Mouse (Mus musculus) stomach, postnatal 0 days (tissue): Measurements from ENCODE around the gene Hax1. TPM values are rescaled to one million over a fixed set of nuclear protein-coding genes. Genes with fewer than 3 reads are reported as not detected.

Experiments used
- ATAC-seq: fragments of 200-750 bp; cut with Nextera tagmentation; 2 replicates; pipeline ENCODE4 v1.8.0; 2017; ENCODE audit not compliant: low FRiP score, low TSS enrichment
- DNase-seq: peaks from one replicate; pipeline ENCODE4 v3.0.0-alpha.2; 2016; ENCODE audit warnings: low spot score
- H3K27ac ChIP-seq: fragments of 300-500 bp; sonication (generic); replicated peaks from 2 replicates; pipeline ENCODE4 v1.5.1; 2014; ENCODE audit warnings: mild to moderate bottlenecking, control low read depth
- H3K27me3 ChIP-seq: fragments of 300-500 bp; sonication (generic); 2 replicates; pipeline ENCODE4 v1.6.1; 2014; ENCODE audit warnings: low read length; ENCODE audit not compliant: control insufficient read depth, insufficient read depth
- H3K36me3 ChIP-seq: fragments of 300-500 bp; sonication (generic); 2 replicates; pipeline ENCODE4 v1.6.1; 2014; ENCODE audit warnings: low read length, mixed read lengths; ENCODE audit not compliant: control insufficient read depth, insufficient read depth
- H3K4me1 ChIP-seq: fragments of 300-500 bp; sonication (generic); replicated peaks from 2 replicates; pipeline ENCODE4 v1.6.1; 2014; ENCODE audit warnings: antibody characterized with exemption; ENCODE audit not compliant: control insufficient read depth, insufficient read depth
- H3K4me2 ChIP-seq: fragments of 300-500 bp; sonication (generic); replicated peaks from 2 replicates; pipeline ENCODE4 v1.6.1; 2014; ENCODE audit warnings: low read depth, mild to moderate bottlenecking, control low read depth, moderate library complexity
- H3K4me3 ChIP-seq: fragments of 300-500 bp; sonication (generic); 2 replicates; pipeline ENCODE4 v1.5.1; 2014; ENCODE audit warnings: low read depth, low read length, control low read depth
- H3K9ac ChIP-seq: fragments of 300-500 bp; sonication (generic); 2 replicates; pipeline ENCODE4 v1.6.1; 2014; ENCODE audit warnings: mild to moderate bottlenecking, low read length, control low read depth, mixed read lengths
- H3K9me3 ChIP-seq: fragments of 300-500 bp; sonication (generic); 2 replicates; pipeline ENCODE4 v1.6.1; 2016; ENCODE audit warnings: low read length; ENCODE audit not compliant: control insufficient read depth
- CTCF ChIP-seq: IDR thresholded peaks from 2 replicates; pipeline ENCODE4 v1.5.1; 2016; ENCODE audit warnings: antibody characterized with exemption, low read depth, mild to moderate bottlenecking, moderate library complexity
- EP300 ChIP-seq: optimal IDR thresholded peaks from 2 replicates; pipeline ENCODE3; 2016; ENCODE audit warnings: antibody characterized with exemption
- WGBS: fragments of 180-500 bp; shearing (Covaris S2); extraction: QIAGEN DNeasy Blood & Tissue Kit; methylation state at CpG from one replicate; pipeline ENCODE4 v1.1.7; 2014; 5-methylcytosine and 5-hydroxymethylcytosine counted together
- microRNA-seq: library from miRNA; unstranded; fragments of <30 nt; microRNA quantifications from one replicate; pipeline ENCODE4, GENCODE M21; 2016
- polyA plus RNA-seq: library from polyadenylated mRNA; unstranded; fragments of >200 nt; fragmentation: Nextera tagmentation; extraction: Ambion mirVana; gene quantifications from 2 replicates; pipeline ENCODE4 v1.2.1, GENCODE M21; 2015

Gene Hax1
- polyA plus RNA-seq, 1 experiment from 2014 or later: 77.7 TPM

DNA sequence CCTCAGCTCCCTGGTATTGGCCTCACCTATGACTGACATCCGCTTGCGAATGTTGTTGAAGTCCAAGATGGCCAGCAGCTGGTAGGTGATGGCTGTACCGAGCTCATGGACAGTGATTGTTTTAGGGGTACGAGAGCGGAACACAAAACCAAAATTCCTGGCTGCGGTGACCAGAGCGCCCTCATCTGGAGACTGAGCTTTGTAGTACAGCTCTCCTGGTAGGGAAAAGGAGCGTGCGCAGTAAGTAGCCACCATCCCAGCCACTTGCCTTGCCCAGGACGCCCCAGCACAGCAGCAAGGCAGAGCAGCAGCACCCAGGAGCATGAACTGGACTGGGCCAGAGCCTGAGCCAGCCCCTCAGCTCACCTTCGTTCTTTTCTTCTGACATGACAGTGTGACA lies 50.6 kb downstream of the Hax1 start:
- no peaks in the 10 kb centered on the region for H3K27me3 ChIP-seq
- no peaks in the 10 kb centered on the region for H3K9me3 ChIP-seq
- H3K9ac ChIP-seq: no peak overlapping the region
- H3K27ac ChIP-seq: no peak overlapping the region
- H3K4me2 ChIP-seq: no peak overlapping the region
- 86% methylated on average over 11 of the region's 11 CpGs for WGBS
- H3K4me1 ChIP-seq: no peaks in the 10 kb centered on the region
- ATAC-seq (no peak), DNase-seq (no peak)
- no peak for TF ChIP-seq EP300
- TF ChIP-seq CTCF: peak; percentile 19; the same call in 1 of the 2 replicates
- peaks cover 62% of the 10 kb centered on the region for H3K36me3 ChIP-seq
- no peak overlapping the region for H3K4me3 ChIP-seq

Small RNAs within 50 kb of the gene (microRNA-seq; reads per million reads assigned to microRNA genes)
- gene Mir7669: not detected

Other genes starting within 250 kb of the Hax1 start
- gene Chrnb2, start 234.1 kb downstream of the Hax1 start, polyA plus RNA-seq: 0.68 and 0.81 TPM in 2 replicates
- gene Ube2q1, start 225.2 kb downstream of the Hax1 start, polyA plus RNA-seq: 6.4 and 6.5 TPM in 2 replicates
- gene She, start 167.4 kb downstream of the Hax1 start, polyA plus RNA-seq: 1.4 and 1.5 TPM in 2 replicates
- 4.3 and 4.5 TPM in 2 replicates for gene Il6ra, start 85.6 kb downstream of the Hax1 start, polyA plus RNA-seq
- 4.2 and 5.0 TPM in 2 replicates for gene Atp8b2, start 35.3 kb downstream of the Hax1 start, polyA plus RNA-seq
- 109 and 115 TPM in 2 replicates for gene 4933434E20Rik, start 52.9 kb upstream of the Hax1 start, polyA plus RNA-seq
- gene Ubap2l, start 53.8 kb upstream of the Hax1 start, polyA plus RNA-seq: 75.2 and 80.4 TPM in 2 replicates
- gene Tpm3, start 73.9 kb upstream of the Hax1 start, polyA plus RNA-seq: 327 TPM in 2 replicates
- gene Nup210l, start 105.4 kb upstream of the Hax1 start, polyA plus RNA-seq: 0.05 and 0.06 TPM in 2 replicates
- gene Rps27, start 214.9 kb upstream of the Hax1 start, polyA plus RNA-seq: 1,661 and 1,706 TPM in 2 replicates
- 17.8 and 18.2 TPM in 2 replicates for gene Rab13, start 214.9 kb upstream of the Hax1 start, polyA plus RNA-seq
- gene Jtb, start 232.8 kb upstream of the Hax1 start, polyA plus RNA-seq: 131 TPM in 2 replicates
- gene Creb3l4, start 244.7 kb upstream of the Hax1 start, polyA plus RNA-seq: 41.9 TPM in 2 replicates
- 95.4 and 102 TPM in 2 replicates for gene Slc39a1, start 249.4 kb upstream of the Hax1 start, polyA plus RNA-seq